Mouse (Mus musculus) stomach, postnatal 0 days (tissue): Measurements from ENCODE around the gene Clec16a.

ENCODE experiments used
- CTCF ChIP-seq: IDR thresholded peaks from 2 replicates; pipeline ENCODE4 v1.5.1; 2016; ENCODE audit warnings: antibody characterized with exemption, low read depth, mild to moderate bottlenecking, moderate library complexity
- EP300 ChIP-seq: optimal IDR thresholded peaks from 2 replicates; pipeline ENCODE3; 2016; ENCODE audit warnings: antibody characterized with exemption

DNA sequence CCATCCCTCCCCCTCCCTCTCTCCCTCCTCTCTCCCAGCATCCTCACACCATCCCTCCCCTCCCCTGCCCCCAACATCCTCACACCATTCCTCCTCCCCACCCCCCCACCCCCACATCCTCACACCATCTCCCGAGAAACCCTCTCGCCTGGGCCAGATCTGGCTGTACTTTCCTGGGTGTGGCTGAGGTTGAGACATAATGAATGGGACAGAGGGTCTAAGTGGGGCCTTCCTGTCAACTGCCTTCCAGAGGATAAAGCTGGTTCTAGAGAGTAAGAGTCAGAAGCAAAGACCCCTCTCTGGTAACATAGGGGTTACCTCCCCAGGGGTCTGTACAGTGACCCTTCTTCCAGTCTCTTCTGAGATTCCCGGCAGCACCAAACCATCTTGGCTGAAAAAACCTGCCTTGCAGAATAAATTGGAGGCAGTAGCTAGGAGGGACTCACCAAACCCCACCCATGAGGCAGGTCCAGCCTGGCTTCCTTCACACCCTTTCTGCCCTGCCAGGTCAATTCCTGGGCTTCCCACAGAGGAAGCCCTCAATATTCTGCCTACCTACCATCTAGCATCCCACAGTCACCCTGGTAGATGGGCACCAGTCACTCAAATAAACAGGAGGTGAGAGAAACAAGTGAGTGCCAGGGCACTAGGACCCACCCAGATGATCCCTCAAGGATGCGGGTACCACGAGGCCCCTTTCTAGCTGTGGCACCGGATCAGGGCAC, 218.6 kb downstream of the Clec16a start:
- TF ChIP-seq CTCF (no peak), EP300 (no peak)
